Mouse (Mus musculus): Measurements from ENCODE around the gene Ralgps2.

Gene Ralgps2

DNA sequence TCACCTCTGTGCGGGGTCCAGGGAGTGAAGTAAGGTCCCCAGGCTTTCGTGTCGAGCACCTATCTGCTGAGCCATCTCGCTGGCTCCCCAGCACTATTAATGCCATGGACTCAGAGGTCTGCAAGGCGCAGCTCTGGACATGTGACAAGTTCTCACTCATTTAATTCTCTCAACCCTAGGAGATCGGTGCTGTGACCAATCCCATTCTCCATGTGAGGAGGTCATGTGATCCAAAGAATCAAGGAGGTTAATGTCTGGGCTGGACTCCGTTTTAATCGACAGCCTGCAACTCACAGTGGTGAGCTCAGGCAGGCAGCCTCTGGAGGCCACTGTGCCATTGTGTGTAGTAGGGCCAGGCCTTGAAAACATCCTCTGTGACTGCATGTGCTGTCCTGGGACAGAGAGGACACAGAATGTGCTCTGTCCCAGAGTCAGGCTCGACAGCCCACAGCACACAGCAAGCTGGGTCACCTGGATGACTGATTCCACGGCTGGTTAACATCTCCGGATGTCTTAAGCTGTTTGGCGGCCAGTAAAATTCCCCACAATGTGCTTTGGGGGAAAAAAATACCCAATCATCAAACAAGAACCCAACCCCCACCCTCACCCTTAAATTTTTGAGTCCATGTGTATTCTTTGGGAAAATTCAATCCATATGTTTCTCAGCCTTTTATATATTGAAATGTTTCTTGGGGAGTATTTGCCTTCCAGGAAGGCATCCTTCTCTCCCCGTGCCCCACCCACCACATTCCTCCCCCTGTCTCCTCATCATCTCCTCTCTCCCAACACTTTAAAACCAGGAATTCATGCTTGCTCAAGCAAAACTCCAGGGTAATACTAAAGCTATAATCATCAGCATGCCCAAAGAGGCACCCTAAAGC, 178.6 kb downstream of the Ralgps2 start:
- DNase-seq = no peak

- DNase-seq = no peak
Measured at GRCm38 (mm10) chr1:156758326-156758725, 181.1 kb downstream of the Ralgps2 start.

GRCm38 (mm10) chr1:156754608-156755413, 184.6 kb downstream of the Ralgps2 start:
- peak; percentile 91 for DNase-seq
